Mouse (Mus musculus) spleen, postnatal 4 days (tissue): Measurements from ENCODE around the gene H2-Q6.
A peak's percentile ranks its signal among the peaks of the same experiment; 100 is the strongest.
"Not testable (repeated sequence)": the region's sequence is repeated elsewhere in the genome, so short reads cannot be mapped to it uniquely, and the experiment has no call there.

Source experiments
- DNase-seq, 2 experiments: peaks; one replicate each; pipeline ENCODE4 v3.0.0; 2022; ENCODE audit warnings: low spot score in 2 of 2

H2-Q6 gene

GRCm38 (mm10) chr17:35434836-35435235, 10.2 kb downstream of the H2-Q6 start:
- DNase-seq, result peak in 1 of 2 experiments; percentile 73

GRCm38 (mm10) chr17:35435577-35435976, 10.9 kb downstream of the H2-Q6 start:
- DNase-seq, result not testable (repeated sequence)

- not testable (repeated sequence) for DNase-seq
These were observed 12.8 kb downstream of the H2-Q6 start for GRCm38 (mm10) chr17:35437386-35437936.

GRCm38 (mm10) chr17:35438395-35438794, 13.7 kb downstream of the H2-Q6 start:
- DNase-seq, result not testable (repeated sequence)

- DNase-seq, result peak; percentile 70 to 83
These were observed 14.2 kb downstream of the H2-Q6 start, which contains the start of gene H2-Q7 for GRCm38 (mm10) chr17:35438885-35439284. H2-Q7 (plus strand) TSS chr17:35439155.

GRCm38 (mm10) chr17:35439295-35439747, 14.7 kb downstream of the H2-Q6 start:
- DNase-seq, result not testable (repeated sequence)

- not testable (repeated sequence) for DNase-seq
These were observed 15.4 kb downstream of the H2-Q6 start for GRCm38 (mm10) chr17:35439925-35440645.

GRCm38 (mm10) chr17:35442376-35442775, 17.7 kb downstream of the H2-Q6 start:
- DNase-seq, result not testable (repeated sequence)

GRCm38 (mm10) chr17:35444510-35444909, 19.9 kb downstream of the H2-Q6 start:
- not testable (repeated sequence) for DNase-seq

- DNase-seq, result not testable (repeated sequence)
These were observed 33.6 kb downstream of the H2-Q6 start for GRCm38 (mm10) chr17:35458247-35458646.

- DNase-seq, result not testable (repeated sequence)
These were observed 36.1 kb downstream of the H2-Q6 start for GRCm38 (mm10) chr17:35460513-35461341.

- not testable (repeated sequence) for DNase-seq
These were observed 41.0 kb downstream of the H2-Q6 start for GRCm38 (mm10) chr17:35465651-35466050.

GRCm38 (mm10) chr17:35468936-35469335, 44.3 kb downstream of the H2-Q6 start:
- not testable (repeated sequence) for DNase-seq

- DNase-seq, result peak in 1 of 2 experiments; percentile 64
These were observed 45.4 kb downstream of the H2-Q6 start, which contains the start of gene H2-Q10 for GRCm38 (mm10) chr17:35469842-35470751. H2-Q10 (plus strand) TSS chr17:35470089.
